Mouse (Mus musculus) skeletal muscle tissue, adult 2 months (tissue): Measurements from ENCODE around the gene Olfr1196.
"Not testable (repeated sequence)": the region's sequence is repeated elsewhere in the genome, so short reads cannot be mapped to it uniquely, and the experiment has no call there.

Experiments used
- DNase-seq: peaks from one replicate; pipeline ENCODE4 v3.0.0-alpha.2; 2012; ENCODE audit warnings: low read depth, low spot score

Gene Olfr1196

DNA sequence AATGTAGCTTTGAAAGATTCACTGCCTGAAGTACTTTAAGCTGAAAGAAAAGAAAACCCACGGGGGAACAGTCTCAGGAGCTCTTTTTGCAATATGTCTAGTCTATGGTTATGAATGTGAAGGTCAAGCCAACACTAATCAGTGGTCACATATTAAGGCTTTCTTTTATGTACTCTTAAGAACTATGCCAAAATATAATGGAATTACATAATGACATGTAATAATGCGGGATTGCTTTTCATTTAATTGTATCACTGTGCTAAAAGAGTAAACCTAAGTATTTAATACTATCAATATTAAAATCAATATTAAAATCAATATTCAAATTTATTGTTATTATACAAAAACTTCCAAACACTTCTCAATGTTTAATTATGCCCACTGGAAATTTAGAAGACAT is at the start of gene Olfr1196:
Gene Olfr1196 (minus strand): TSS at position 101 of the 400 bp plus-strand sequence.
- DNase-seq, result no peak

DNA sequence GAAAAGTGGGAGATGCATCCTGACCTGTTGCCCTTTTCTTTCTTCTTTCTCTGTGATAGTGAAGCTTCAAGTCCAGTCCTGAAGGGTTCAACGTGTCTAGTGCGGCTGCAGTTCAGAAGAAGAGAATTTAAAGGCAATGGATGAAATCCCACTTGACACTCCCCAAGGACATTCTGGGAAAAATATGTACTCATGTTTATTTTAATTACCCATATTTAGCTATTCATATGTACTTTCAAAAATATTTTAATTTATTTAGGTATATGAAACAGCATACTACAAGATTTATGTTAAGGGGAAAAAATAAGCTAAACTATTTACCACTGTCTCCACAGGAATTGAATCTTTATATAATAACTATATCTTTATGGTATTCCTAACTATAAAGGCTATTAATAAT is 46.9 kb upstream of the Olfr1196 start, which contains the start of gene Olfr1198:
Gene Olfr1198 (minus strand): TSS at position 101 of the 400 bp plus-strand sequence.
- DNase-seq, result no peak

DNA sequence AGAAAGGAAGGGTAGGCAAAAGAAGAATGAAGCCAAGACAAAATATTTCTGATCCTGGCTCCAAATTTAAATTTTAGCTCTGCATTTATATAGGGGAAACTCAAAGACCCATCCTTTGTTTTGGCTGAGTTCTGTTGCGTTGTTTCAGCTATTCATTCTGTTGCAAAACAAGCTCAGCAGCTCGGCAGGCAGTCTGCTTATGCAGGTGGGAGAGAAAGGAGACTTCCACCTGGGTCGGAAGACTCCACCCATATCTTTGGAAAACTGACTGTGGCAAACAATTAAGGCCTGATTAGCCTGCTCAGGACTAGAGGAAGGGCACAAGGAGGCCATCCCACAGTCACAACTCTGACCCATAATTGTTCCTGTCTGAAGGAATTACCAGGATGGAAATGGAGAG is 39.0 kb upstream of the Olfr1196 start:
- DNase-seq, result no peak

DNA sequence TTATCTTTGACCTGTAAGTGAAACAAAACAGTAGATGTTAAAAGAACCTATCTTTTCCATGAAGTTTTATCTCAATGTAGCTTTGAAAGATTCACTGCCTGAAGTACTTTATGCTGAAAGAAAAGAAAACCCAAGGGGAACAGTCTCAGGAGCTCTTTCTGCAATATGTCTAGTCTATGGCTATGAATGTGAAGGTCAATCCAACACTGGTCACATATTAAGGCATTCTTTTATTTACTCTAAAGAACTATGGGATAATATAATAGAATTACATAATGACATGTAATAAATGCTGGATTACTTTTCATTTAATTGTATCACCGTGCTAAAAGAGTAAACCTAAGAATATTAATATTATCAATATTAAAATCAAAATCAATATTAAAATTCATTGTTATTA is 27.9 kb upstream of the Olfr1196 start, which contains the start of gene Olfr1197:
Gene Olfr1197 (minus strand): TSS at position 101 of the 400 bp plus-strand sequence.
- no peak for DNase-seq

DNA sequence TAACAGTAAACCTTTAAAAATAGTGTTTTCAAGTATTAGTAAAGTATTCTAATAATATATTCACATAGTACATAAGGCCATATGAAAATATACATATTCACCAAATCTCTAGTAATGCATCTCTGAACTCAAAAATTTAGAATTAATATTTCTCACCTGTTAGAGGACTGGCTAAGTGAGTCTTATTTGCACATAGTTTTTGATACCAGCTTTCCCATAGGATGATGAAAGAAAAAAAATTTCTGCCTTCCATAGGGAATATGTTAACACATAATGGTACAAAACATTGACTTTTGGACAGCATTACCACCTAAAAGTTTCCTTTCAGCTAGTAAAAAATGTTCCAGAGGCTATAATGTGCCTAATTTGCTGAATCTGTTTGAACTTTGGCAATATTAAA is 15.3 kb downstream of the Olfr1196 start, which contains the start of gene Olfr1195:
Gene Olfr1195 (minus strand): TSS at position 101 of the 400 bp plus-strand sequence.
- no peak for DNase-seq

DNA sequence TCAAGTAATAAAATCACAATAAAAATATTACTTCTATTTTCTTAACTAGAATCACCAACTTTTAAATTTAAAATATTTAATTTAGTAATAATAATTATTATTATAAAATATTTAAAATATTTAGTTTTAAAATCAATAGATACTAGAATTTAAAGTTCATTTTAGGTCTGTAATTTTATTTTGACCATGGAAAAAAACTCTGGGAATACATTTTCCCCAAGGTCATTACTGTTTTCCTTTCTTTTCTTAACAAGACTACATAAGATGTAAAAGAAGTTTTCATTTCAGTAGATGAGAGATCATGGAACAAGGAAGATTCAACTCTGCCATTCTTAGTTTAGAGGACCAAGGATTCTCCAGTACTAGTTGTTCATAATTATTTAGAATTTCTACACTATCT is 29.1 kb downstream of the Olfr1196 start, which contains the start of gene Olfr1193:
Gene Olfr1193 (plus strand): TSS at position 301 of the 400 bp plus-strand sequence.
- DNase-seq, result not testable (repeated sequence)

DNA sequence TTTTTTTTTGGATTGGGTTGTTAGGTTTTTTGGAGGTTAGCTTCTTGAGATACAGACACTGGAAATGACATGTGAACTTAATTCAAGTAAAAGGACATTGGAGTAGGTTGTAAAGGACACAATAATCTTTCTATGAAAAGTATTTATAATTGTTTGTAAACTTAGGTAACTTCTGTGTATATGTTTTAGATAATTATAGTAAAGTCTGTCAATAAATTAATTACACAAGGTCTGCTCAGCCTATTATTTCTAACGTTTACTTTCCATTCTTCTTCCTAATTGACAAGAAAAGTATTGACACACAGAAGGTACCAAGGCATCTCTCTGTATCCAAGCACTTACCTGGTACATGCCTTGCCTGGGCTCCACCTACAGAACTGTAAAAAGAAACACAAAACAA is 56.2 kb downstream of the Olfr1196 start, which contains the start of gene Olfr1192-ps1:
Gene Olfr1192-ps1 (plus strand): TSS at position 301 of the 400 bp plus-strand sequence.
- DNase-seq, result no peak
